Mouse (Mus musculus) left cerebral cortex, postnatal 4 days (tissue): ENCODE measurements around the gene Cela3a. TPM values are rescaled to one million over a fixed set of nuclear protein-coding genes. Genes with fewer than 3 reads are reported as not detected.

Experiments used
- DNase-seq: peaks from one replicate; pipeline ENCODE4 v3.0.0-alpha.2; 2022
- intact Hi-C: fragments of 180-260 bp; cut with DNase I; formaldehyde crosslinking; loops from one replicate; pipeline ENCODE4 v1.15.1; 2025
- total RNA-seq, 2 experiments: library from RNA; stranded (reverse); gene quantifications; 2 replicates each; pipeline ENCODE4 v1.2.3; 2021

Cela3a gene
- total RNA-seq, 2 experiments from 2014 or later, result not detected

DNA sequence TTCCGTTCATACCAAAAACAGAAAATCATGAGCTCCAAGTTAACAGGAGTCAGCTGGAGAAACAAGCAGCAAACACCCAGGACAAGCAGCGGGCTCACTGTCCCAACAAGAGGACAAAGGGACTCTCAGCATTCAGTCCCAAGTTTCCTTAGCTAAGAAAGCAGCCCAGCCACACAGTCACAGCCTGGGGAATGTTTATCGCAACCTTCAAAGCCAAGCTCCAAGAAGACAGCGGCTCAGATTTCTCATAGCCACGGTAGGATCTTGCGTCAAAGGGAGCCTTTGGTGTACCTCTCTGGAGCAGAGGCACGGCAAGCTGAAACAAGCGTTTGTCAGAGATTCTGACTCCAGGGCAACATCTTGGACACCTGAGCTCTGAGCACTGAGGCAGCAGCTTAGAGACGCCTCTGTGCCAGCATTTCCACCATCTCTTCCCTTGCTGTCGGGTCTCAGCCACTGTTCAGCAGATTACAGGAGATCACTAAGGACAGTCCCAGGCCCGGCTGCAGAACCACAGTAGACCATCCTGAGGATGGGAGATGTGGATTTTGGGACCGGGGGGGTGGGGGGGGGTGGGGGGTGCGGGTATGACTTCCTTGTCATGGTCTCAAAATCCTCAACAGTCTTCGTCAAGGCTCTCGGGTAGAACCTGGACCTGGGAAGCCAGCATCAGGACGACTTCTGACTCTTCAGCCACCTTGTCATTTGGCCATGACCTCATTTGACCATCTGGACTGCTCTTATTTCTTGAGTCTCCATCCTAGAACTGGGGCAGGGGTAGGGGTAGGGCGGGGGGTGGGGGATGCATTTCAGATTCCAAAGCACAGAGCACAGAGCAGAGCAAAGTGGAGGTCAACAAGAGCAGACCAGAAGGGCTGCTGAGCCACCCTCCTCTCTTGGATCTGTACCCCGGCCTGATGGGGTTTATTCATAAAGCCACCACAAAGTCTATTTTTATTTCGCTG is 34.0 kb downstream of the Cela3a start:
- no peak for DNase-seq
- intact Hi-C loops, result no loop called here

DNA sequence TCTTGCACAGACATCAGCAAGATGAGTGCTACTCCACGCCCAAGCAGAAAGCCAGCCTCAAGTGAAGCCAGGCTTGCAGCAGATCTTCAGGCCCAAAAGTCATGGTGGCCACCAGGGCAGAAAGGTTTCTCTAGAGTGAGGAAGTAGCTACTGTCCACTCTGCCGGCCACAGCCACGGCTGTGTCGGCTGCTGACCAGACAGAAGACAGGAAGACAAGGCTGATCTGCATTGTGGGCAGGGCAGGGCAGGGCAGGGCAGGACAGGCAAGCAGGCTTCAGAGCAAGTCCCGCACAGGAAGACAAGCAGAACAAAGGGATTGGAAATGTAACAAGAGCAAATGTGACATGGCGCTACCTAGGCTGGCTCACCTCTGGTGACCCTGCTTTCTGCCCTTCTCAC is 35.9 kb downstream of the Cela3a start:
- no peak for DNase-seq
- intact Hi-C loops, result no loop called here

- no peak for DNase-seq
- intact Hi-C loops, result no loop called here
These were observed 37.7 kb downstream of the Cela3a start for GRCm38 (mm10) chr4:137371596-137372523.

DNA sequence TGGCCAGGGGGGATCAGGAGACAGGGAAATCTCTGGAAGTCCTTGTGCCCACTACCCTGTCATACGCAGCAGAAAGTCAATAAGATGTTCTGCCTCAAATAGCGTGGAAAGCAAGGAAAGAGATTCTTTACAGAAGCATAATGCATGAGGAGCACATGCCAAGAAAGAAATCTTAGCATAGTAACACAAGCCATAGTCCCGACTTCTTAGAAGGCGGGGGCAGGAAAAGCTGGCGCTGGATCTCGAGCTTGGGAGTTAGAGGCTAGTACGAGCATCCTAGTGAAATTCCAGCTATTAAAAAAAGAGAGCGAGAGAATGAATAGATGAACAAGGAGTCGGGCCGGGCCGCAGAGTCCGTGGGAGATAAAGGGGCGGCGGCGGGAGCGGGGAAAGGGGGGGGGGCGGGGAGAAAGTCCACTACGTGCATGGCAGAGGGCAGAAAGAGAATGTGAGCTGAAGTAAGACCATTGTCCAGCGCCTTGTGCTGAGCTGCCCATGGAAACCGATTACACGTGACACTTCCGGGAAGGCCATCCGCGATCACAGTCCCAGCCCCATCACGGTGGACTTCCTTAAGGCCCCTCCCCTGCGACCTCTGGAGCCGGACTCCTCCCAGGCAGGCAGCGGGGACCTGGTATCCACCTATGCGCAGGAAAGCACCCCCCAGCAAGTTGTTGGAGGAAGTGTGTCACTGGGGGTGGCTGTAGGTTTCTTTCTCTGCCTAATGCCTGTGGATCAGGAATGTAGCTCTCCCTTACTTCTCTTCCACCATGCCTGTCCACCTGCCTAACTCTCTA is 39.4 kb downstream of the Cela3a start:
- intact Hi-C loops, result no loop called here
- DNase-seq, result peak; percentile 31

- intact Hi-C loops, result no loop called here
- no peak for DNase-seq
These were observed 41.4 kb downstream of the Cela3a start for GRCm38 (mm10) chr4:137368198-137368597.

- DNase-seq, result no peak
- intact Hi-C loops, result no loop called here
These were observed 42.1 kb downstream of the Cela3a start for GRCm38 (mm10) chr4:137367275-137368088.

- no peak for DNase-seq
- intact Hi-C loops, result no loop called here
These were observed 43.5 kb downstream of the Cela3a start for GRCm38 (mm10) chr4:137366097-137366496.

DNA sequence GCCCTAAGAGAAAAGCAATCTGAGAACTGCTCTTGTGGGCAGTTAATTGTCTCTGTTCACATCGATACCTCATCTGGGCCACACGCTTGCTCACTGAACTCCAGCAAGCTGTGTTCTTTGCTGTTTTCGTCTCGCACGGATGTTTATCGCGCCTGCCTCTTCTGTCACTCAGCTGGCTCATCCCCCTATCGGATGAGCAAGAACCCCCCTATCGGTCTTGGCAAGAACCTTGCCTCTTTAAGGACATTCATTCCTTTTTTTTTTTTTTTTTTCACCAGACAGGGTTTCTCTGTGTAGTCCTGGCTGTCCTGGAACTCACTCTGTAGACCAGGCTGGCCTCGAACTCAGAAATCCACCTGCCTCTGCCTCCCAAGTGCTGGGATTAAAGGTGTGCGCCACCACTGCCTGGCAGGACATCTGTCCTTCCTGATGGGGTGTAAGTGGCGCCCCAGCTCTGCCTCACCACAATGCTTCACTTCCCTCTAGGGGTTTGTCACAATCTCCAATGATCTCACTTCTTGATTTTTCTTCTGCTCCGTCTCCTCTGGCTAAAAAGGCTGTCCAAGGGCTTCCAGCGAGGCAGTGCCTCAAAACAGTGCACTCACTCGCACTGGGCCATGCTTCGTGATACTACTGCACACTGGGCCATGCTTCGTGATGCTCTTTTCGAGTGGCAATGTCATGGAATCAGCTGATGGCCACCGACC is 44.1 kb downstream of the Cela3a start:
- DNase-seq, result no peak
- intact Hi-C loops, result no loop called here

DNA sequence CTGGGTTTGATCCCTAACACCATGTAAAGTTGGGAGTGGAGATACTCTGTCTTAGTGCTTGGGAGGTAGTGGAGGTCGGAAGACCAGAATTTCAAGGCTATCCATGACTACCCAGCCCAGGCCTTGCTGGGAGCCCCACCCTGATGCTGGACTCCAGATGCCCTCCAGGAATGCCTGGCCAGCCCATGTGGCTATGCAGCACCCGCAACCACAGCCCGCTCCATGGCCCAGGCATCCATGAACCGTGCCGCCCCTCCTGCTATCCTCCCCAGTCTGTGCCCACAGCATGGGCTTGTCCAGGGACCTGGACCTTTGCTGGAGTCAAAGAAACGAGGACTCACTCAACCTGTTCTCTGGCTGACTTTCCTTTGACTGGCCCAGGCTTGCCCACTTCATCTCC is 44.8 kb downstream of the Cela3a start:
- no peak for DNase-seq
- intact Hi-C loops, result no loop called here

DNA sequence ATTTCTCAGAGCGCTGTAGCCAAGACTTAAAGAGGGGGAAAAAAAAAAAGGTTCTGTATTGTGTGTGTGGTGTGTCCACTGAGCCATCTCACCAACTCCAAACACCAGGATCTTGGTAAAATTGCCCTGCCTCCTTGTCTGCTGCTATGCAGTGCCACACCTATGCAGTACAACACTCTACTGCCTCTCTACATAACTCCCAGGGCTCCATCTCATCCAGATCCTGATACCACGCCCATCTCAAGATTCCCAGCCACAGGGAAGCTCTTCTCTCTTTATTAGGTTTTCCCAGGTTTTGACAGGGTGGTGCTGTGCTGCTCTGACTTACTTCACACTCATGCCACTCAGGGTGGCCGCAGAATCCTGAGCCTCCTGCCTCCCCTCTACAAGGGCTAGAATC is 48.6 kb downstream of the Cela3a start:
- intact Hi-C loops, result no loop called here
- no peak for DNase-seq

DNA sequence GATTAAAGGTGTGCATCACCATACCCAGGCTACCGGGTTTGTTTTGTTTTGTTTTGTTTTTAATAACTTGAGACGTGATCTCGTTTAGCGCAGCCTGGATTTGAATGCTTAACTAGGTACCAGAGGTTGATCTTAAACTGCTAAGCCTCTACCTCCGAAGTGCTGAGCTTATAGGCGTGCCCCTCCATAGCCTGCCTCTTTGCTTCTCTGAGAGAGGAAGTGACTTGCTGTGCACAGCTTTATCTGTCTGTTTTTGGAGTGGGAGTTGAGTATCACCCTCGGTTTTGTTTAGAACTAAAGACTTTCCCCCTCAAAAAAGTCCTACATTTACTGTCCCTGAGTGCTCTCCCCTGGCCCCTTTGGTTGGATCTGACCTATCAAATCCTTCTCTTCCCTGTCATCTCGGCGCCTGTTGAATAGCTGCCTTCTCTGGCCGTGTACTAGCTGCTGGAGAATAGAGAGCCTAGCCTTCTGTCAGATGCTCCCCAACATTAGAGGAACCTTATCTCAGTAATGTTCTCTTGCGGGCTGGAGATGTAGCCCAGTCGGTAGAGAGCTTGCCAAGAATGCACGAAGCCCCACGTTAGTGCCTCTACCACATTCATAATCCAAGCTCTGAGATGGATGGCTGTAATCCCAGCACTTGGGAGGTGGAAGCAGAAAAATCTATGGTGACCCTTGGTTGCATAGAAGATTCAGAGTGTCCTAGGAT is 51.1 kb downstream of the Cela3a start:
- intact Hi-C loops, result no loop called here
- no peak for DNase-seq

DNA sequence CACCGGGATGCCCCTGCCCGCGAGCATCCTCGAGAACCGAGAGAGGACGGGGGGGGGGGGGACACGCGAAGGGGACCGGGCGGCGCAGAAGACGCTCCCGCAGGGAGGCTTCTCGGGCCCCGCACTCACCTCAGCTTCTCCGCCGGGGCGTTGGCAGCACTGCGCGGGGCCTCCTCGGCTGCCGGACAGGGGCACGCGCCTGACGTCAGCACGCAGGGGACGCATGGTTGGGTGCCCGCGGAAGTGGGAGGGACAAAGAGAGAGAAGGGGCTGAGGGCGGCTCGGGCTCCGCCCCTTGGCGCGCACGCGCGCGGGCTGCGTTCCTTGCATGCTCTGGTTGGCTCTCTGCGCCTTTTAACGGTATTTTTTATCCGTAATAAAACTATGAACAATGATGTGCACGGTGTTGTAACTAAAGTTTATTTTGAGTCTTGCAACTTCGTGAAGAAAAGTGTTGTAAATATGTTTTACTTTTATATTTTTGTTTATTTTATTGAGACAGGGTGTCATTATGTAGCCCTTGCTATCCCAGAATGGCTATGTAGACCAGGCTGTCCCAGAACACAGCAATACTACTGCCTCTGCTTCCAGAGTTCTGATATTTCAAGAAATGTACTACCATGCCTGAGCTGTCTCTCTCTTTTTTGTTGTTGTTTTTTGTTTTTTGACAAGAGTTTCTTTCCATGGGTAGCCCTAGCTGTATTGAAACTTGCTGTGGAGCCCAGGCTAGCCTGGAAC is 51.9 kb downstream of the Cela3a start, which contains the start of gene Cdc42:
Cdc42 (minus strand) TSS at position 204 of the 738 bp plus-strand sequence.
- intact Hi-C loops, result no loop called here
- DNase-seq, result peak; percentile 99

DNA sequence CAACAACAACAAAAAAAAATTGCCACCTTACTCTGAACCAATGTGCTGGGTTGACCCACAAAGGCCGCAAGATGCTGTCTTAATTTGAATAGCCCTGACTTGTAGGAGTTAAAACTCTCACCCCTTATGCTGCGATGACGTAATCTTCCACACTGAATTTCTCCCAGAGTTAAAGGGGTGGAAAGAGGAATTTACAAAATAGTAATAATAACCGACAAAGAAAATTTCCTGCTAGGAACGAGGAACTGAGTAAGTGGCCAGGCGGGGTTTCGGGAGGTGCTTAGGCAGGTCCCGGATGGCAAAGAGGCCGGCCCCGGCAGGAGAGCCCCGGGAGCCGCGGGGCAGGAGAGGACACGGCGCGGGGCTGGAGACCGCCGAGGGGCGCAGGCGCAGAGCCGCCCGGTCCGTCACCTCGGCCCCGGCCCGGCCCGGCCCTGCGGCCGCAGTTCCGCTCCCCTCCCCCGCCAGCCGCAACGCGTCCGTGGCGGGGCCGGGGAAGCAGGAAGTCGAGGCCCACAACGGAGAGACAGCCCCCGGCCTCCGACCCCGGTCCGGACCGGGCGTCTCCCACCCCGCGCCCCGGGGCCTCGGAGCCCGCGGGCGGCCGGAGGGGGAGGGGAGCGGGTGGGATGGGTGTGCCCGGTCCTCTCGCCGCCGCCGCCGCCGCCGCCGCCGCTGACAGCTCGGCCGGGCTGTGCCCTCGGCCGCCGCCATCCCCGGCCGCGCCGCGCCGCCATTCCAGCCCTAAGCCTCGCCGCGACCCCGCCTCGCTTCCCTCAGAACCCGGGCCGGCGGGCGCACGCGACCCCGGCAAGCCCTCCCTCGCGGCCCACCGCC is 52.7 kb downstream of the Cela3a start:
- DNase-seq, result peak; percentile 61
- intact Hi-C loops, result no loop called here
